Mouse (Mus musculus): ENCODE results near the gene Hoxa5. TPM values are rescaled to one million over a fixed set of nuclear protein-coding genes. Genes with fewer than 3 reads are reported as not detected.
A peak's percentile ranks its signal among the peaks of the same experiment; 100 is the strongest.

Gene Hoxa5
- 99.2 and 108 TPM in 2 replicates for total RNA-seq (2014; rRNA removed)
- polyA plus RNA-seq (2015; fragmentation: Nextera tagmentation; extraction: Ambion mirVana), result 81.7 and 89.4 TPM in 2 replicates

DNA sequence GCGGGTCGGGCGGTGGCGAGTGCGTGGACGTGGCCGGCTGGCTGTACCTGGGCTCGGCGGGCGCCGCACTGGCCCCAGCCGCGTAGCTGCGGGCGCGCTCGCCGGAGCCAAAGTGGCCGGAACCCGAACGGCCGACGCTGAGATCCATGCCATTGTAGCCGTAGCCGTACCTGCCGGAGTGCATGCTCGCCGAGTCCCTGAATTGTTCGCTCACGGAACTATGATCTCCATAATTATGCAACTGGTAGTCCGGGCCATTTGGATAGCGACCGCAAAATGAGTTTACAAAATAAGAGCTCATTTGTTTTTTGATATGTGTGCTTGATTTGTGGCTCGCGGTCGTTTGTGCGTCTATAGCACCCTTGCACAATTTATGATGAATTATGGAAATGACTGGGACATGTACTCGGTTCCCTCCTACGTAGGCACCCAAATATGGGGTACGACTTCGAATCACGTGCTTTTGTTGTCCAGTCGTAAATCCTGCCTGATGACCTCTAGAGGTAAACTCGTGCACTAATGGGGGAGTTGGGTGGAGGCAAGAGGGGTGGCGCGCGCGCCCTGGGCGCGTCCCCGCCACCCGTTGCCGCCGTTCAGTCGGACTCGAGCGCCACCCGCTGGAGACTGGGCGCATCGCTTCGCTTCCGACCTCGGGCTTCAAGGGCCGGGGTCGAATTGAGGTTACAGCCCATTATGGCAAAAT is at the start of gene Hoxa5:
Hoxa5 (minus strand) TSS at position 538 of the 703 bp plus-strand sequence.
- peak; percentile 67 for TF ChIP-seq CTCF (IDR thresholded peaks at IDR 0.05; ENCODE audit: low read depth)
- Histone ChIP-seq H3K27ac (peak within 1 kb of the TSS; percentile 69), H3K4me2 (ENCODE audit: low read depth, low read length) (peak within 1 kb of the TSS; percentile 52), H3K4me1 (ENCODE audit: insufficient read depth, low read length) (no peaks in the 10 kb centered on the region), H3K4me3 (ENCODE audit: low read length) (peak within 1 kb of the TSS; percentile 41), H3K27me3 (ENCODE audit: insufficient read depth, low read length) (peaks cover 87% of the 10 kb centered on the region), H3K9me3 (ENCODE audit: low read length) (no peaks in the 10 kb centered on the region), H3K9ac (replicated peaks; ENCODE audit: low read length) (peak within 1 kb of the TSS; percentile 44), H3K36me3 (ENCODE audit: insufficient read depth, low read length) (no peaks in the 10 kb centered on the region)
- ATAC-seq, result peak; percentile 82
- WGBS, result under 1% methylated on average over 65 of the region's 65 CpGs
- peak; percentile 83 for DNase-seq (ENCODE audit: low spot score)

DNA sequence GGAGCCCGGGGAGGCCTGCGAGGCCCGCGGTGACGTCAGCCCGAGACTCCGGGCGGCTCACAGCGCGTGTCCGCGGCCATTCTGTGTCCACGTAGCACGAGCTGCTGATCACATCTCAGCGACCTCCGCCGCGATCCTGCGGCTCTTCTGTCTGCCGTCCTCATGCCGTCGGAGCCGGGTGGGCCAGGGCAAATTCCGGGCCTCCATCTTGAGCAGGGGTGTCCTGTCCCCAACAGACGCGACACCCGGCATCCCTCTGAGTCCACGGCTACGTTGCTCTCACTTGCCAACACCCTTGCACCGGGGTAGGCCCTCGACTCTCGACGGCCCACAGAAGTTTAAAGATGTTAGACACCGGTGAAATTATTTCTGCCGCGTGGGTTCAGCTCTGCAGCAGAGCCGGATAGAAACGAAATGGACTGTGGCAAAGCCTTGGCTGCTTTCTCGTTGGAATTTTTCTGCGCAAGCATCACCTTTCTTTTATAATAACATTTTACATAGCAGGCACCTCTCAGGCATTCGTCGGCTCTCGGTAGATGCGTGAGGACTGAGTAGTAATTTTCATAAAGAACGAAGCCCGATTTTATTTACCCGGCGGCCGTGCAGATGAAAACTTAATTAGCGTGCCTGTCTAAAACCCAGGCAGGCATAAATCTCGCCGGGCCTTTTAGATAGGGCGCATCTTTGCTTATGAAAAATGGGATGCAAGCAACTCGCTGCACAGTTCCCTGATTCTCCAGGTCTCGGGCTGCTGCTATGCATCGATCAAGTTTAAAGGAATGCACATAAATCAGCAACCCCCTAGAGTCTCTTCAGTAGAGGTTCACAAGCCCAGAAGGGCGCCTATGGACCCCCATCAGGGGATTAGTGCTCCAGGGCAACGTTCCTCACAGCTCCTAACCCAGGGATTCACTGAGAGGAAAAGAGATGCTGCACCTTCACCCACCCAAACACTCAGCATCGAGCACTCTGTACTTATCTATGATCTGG is 49.4 kb upstream of the Hoxa5 start:
- 1% methylated on average over 59 of the region's 59 CpGs for WGBS
- H3K27me3 ChIP-seq (ENCODE audit: insufficient read depth, low read length), result peaks cover 92% of the 10 kb centered on the region
- no peaks in the 10 kb centered on the region for H3K36me3 ChIP-seq (ENCODE audit: insufficient read depth, low read length)
- DNase-seq (ENCODE audit: low spot score) (no peak), ATAC-seq (no peak)
- no peaks in the 10 kb centered on the region for H3K4me1 ChIP-seq (ENCODE audit: insufficient read depth, low read length)
- no peaks in the 10 kb centered on the region for H3K9me3 ChIP-seq (ENCODE audit: low read length)
- H3K4me3 ChIP-seq (ENCODE audit: low read length), result no peak overlapping the region
- H3K9ac ChIP-seq (replicated peaks; ENCODE audit: low read length), result no peak overlapping the region
- H3K4me2 ChIP-seq (ENCODE audit: low read depth, low read length), result no peak overlapping the region
- H3K27ac ChIP-seq, result no peak overlapping the region
- TF ChIP-seq CTCF (IDR thresholded peaks at IDR 0.05; ENCODE audit: low read depth), result no peak

DNA sequence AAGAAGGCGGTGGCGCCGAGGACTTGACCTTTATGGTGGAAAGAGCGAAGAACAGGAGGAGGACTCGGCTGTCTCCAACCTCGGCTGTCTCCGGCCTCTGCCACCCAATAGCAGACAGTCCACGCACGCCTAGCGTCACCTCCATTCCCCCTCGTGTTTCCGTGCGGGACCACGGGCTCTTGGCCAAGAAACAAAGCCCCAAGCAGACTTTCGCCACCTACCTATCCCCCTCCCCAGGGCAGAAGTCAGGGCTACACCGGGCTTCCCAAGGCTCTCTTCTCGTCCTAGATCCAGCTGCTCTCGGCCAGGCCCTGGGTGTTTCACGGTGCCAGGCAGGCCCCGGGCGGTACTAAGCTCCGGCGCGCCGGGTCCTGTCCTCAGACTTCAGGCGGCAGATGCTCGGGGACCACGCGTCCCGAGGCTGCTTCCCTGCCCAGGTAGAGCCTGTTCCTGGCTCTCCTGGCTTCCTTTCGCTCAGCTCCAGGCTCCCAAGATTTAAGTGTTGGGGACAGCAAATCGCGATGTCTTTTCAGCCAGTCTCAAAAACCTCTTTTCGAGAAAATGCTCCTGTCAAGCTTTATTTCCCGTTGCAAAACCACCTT is 48.5 kb upstream of the Hoxa5 start:
- Histone ChIP-seq H3K9me3 (ENCODE audit: low read length) (no peaks in the 10 kb centered on the region), H3K36me3 (ENCODE audit: insufficient read depth, low read length) (no peaks in the 10 kb centered on the region), H3K4me1 (ENCODE audit: insufficient read depth, low read length) (no peaks in the 10 kb centered on the region), H3K27me3 (ENCODE audit: insufficient read depth, low read length) (peaks cover 96% of the 10 kb centered on the region), H3K4me2 (ENCODE audit: low read depth, low read length) (no peak overlapping the region), H3K9ac (replicated peaks; ENCODE audit: low read length) (no peak overlapping the region), H3K4me3 (ENCODE audit: low read length) (no peak overlapping the region), H3K27ac (no peak overlapping the region)
- WGBS, result 1% methylated on average over 35 of the region's 35 CpGs
- DNase-seq (ENCODE audit: low spot score) (no peak), ATAC-seq (no peak)
- no peak for TF ChIP-seq CTCF (IDR thresholded peaks at IDR 0.05; ENCODE audit: low read depth)

DNA sequence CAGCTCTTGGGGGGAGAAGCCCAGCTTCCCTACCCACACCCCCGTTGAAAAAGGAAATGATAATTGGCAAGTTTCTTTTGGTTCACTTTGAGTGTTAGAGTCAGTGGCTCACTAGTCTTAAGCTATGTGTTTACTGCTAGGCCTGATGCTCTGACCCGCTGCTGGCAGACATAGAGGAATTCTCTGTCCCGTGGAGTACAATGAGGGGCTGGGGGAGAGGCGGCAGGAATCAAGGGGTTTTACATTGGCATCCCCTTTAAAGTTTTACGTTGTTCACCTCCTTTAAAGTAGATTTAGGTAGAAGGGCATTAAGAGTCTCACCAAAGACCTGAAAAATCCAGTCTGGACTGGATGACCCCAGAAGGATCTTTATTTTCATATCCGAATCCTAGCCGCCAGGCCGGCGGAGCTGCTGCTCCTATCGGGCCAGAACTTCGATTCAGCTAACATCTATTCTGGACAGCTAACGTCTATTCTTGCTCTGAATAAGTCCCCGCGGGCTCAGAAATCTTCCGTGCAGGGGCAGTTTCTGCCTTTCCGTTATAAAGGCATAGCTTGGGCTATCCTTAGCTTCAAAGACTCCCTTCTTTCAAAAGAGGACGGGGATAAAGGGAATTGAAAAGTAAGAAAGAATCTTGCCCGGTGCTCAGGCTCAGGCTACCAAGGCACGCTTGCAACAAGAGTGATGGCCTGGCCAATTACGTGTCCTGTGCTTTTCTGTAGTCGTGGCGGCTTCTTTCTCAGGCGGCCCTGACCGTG is 47.8 kb upstream of the Hoxa5 start:
- Histone ChIP-seq H3K36me3 (ENCODE audit: insufficient read depth, low read length) (no peaks in the 10 kb centered on the region), H3K9ac (replicated peaks; ENCODE audit: low read length) (no peak overlapping the region), H3K27ac (no peak overlapping the region), H3K27me3 (ENCODE audit: insufficient read depth, low read length) (peaks cover 96% of the 10 kb centered on the region), H3K4me2 (ENCODE audit: low read depth, low read length) (no peak overlapping the region), H3K9me3 (ENCODE audit: low read length) (no peaks in the 10 kb centered on the region), H3K4me1 (ENCODE audit: insufficient read depth, low read length) (no peaks in the 10 kb centered on the region), H3K4me3 (ENCODE audit: low read length) (no peak overlapping the region)
- 3% methylated on average over 24 of the region's 24 CpGs for WGBS
- no peak for DNase-seq (ENCODE audit: low spot score)
- ATAC-seq, result no peak
- no peak for TF ChIP-seq CTCF (IDR thresholded peaks at IDR 0.05; ENCODE audit: low read depth)

DNA sequence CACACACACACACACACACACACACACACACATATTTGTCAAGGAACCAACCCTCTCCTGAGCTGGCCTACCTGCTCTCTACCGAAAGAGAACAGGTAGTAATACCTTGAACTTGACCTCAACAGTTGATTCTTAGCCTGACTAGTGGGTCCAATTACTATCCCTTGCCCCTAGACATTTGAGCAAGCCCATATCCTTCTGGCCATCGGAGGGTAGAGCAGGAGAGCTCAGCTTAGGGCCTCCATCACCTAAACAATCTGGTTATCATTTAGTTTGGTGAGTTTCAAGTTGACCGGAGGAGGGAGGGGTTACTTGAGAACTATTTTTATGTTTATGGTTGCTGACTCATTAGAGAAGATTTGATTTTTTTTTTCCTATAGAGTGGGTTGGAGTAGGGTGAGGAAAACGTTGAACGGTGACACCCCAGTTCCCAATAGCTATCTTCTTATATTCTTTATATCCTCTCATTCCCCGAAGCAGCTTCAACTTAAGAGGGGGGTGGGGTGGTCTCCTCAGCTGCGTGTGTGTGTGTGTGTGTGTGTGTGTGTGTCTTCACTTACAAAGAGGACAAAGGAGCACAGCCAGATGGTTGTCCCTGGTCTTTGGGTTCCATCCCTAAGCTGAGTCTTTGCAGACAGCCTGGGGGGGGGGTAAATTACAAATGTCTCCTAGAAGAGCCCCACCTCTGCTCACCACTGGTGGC is 46.9 kb upstream of the Hoxa5 start:
- ATAC-seq (no peak), DNase-seq (ENCODE audit: low spot score) (no peak)
- Histone ChIP-seq H3K9me3 (ENCODE audit: low read length) (no peaks in the 10 kb centered on the region), H3K36me3 (ENCODE audit: insufficient read depth, low read length) (no peaks in the 10 kb centered on the region), H3K9ac (replicated peaks; ENCODE audit: low read length) (no peak overlapping the region), H3K4me2 (ENCODE audit: low read depth, low read length) (no peak overlapping the region), H3K4me1 (ENCODE audit: insufficient read depth, low read length) (no peaks in the 10 kb centered on the region), H3K27me3 (ENCODE audit: insufficient read depth, low read length) (peaks cover 97% of the 10 kb centered on the region), H3K27ac (no peak overlapping the region), H3K4me3 (ENCODE audit: low read length) (no peak overlapping the region)
- WGBS, result 11% methylated on average over 7 of the region's 7 CpGs
- TF ChIP-seq CTCF (IDR thresholded peaks at IDR 0.05; ENCODE audit: low read depth), result no peak
